Mouse (Mus musculus) hindbrain, embryonic 16.5 days (tissue): ENCODE measurements at regions not wholly inside any gene's neighbourhood (a gene's known extent, or its start where the extent isn't known, plus 50 kb on each side); places are given as distances from the start of the nearest gene placed in this dataset.

Experiments used
- ATAC-seq: fragments of 200-750 bp; cut with Nextera tagmentation; 2 replicates; pipeline ENCODE4 v1.8.0; 2017; ENCODE audit warnings: moderate TSS enrichment, moderate library complexity
- H3K27ac ChIP-seq: fragments of 300-500 bp; sonication (generic); 2 replicates; pipeline ENCODE4 v1.5.1; 2014; ENCODE audit warnings: low read depth, mild to moderate bottlenecking, control low read depth, low read length, moderate library complexity
- H3K27me3 ChIP-seq: fragments of 300-500 bp; sonication (generic); replicated peaks from 2 replicates; pipeline ENCODE4 v1.6.1; 2014; ENCODE audit warnings: low read length; ENCODE audit not compliant: control insufficient read depth, insufficient read depth
- H3K36me3 ChIP-seq: fragments of 300-500 bp; sonication (generic); 2 replicates; pipeline ENCODE4 v1.6.1; 2014; ENCODE audit warnings: mild to moderate bottlenecking, low read length, moderate library complexity, mixed read lengths; ENCODE audit not compliant: control insufficient read depth, insufficient read depth
- H3K4me1 ChIP-seq: fragments of 300-500 bp; sonication (generic); 2 replicates; pipeline ENCODE4 v1.6.1; 2014; ENCODE audit warnings: low read depth, low read length; ENCODE audit not compliant: control insufficient read depth, insufficient read depth
- H3K4me2 ChIP-seq: fragments of 300-500 bp; sonication (generic); 2 replicates; pipeline ENCODE4 v1.6.1; 2014; ENCODE audit warnings: mild to moderate bottlenecking, low read length, control low read depth, moderate library complexity
- H3K4me3 ChIP-seq: fragments of 300-500 bp; sonication (generic); 2 replicates; pipeline ENCODE4 v1.5.1; 2014; ENCODE audit warnings: mild to moderate bottlenecking, low read length, control low read depth, moderate library complexity
- H3K9ac ChIP-seq: fragments of 300-500 bp; sonication (generic); 2 replicates; pipeline ENCODE4 v1.6.1; 2014; ENCODE audit warnings: low read depth, mild to moderate bottlenecking, control low read depth, low read length, moderate library complexity
- H3K9me3 ChIP-seq: fragments of 300-500 bp; sonication (generic); 2 replicates; pipeline ENCODE4 v1.6.1; 2014; ENCODE audit warnings: mild to moderate bottlenecking, low read length, moderate library complexity; ENCODE audit not compliant: control insufficient read depth
- WGBS: fragments of 180-500 bp; shearing (Covaris S2); extraction: QIAGEN DNeasy Blood & Tissue Kit; methylation state at CpG from one replicate; pipeline ENCODE4 v1.1.7; 2014; 5-methylcytosine and 5-hydroxymethylcytosine counted together

DNA sequence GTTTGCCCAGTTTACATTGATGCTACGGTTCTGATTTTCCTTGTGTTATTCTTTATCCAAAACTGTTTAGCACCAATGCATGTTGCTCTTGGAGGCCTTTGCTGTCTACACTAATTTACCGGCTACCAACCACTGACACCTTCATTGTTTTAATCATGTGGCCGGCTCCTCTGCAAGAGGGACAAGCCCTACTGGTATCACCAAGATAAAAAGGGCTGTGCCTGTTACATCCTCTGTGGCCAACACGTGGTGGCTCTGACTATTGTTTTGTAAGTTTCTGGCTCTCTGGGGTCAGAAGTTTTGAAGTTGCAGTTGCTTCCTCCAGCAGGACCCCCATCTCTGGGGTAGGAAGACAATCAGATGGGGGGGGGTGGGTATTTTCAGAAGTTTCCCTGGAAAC, 214.3 kb downstream of the Gm5426 start:
- no peak for ATAC-seq
- Histone ChIP-seq H3K9me3 (no peaks in the 10 kb centered on the region), H3K27me3 (no peaks in the 10 kb centered on the region), H3K4me1 (no peaks in the 10 kb centered on the region), H3K4me2 (no peak overlapping the region), H3K36me3 (no peaks in the 10 kb centered on the region; the same call in 1 of the 2 replicates), H3K9ac (no peak overlapping the region), H3K27ac (no peak overlapping the region), H3K4me3 (no peak overlapping the region)
- WGBS, result 70% methylated on average over 4 of the region's 4 CpGs

DNA sequence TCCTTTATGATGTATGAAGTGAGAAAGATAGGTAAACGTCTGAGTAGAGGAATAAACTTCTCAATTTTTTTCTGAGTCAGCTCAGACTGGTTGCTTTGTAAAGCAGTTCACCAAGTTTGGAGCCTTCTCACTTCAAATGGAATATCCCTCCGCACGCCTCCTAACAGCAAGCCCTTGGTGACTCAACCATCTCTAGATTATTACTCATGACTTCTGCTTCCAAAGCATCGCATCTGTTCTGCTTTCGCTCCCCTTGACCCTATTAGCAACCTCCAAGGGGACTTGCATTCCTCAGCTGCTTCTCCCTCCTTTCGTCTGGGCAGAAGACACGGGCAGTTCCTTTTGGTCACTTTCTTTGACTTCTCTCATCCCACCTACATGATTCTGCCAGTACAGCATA, 214.9 kb downstream of the Gm5426 start:
- ATAC-seq, result no peak
- 88% methylated on average over 7 of the region's 7 CpGs for WGBS

DNA sequence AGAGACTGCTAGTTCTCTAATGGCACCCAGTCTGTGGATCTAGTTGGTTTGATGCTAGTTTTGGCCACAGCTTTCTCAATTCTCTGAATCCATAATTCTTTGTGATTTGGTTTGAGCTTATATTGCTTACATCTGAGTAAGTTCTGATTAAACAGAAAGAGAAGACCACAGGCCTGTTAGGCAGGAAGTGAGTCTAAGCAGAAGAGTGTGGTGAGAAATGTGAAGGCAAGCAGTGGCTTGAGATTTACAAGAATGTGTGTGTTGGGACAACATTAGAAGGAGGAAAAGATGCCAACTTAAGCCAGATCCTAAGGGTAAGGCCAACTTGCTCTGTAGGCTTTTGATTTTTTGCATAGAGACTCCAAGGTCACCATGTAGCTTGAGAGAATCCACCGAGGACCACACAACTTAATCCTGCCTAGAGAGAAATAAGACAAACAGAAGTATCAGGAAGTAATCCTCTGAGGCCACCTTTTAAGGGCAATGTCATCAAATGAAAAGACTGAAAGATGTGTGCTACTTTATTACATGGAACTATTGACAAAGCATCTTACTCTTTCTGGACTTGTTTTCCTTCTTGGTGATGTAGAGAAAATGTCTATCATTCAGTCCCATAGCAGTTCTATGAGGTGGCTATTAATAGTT, 220.7 kb downstream of the Gm5426 start:
- no peak for ATAC-seq
- no peak overlapping the region for H3K9ac ChIP-seq
- no peaks in the 10 kb centered on the region; the same call in 1 of the 2 replicates for H3K36me3 ChIP-seq
- no peak overlapping the region for H3K27ac ChIP-seq
- WGBS, result 100% methylated on average over 1 of the region's 1 CpGs
- no peak overlapping the region for H3K4me3 ChIP-seq
- no peaks in the 10 kb centered on the region for H3K9me3 ChIP-seq
- no peaks in the 10 kb centered on the region for H3K4me1 ChIP-seq
- no peaks in the 10 kb centered on the region for H3K27me3 ChIP-seq
- H3K4me2 ChIP-seq, result no peak overlapping the region

More for the DNA sequence above, 214.9 kb downstream of the Gm5426 start:
- no peak overlapping the region for H3K9ac ChIP-seq
- H3K4me2 ChIP-seq, result no peak overlapping the region
- H3K4me1 ChIP-seq, result no peaks in the 10 kb centered on the region
- H3K9me3 ChIP-seq, result no peaks in the 10 kb centered on the region
- no peaks in the 10 kb centered on the region for H3K27me3 ChIP-seq
- no peaks in the 10 kb centered on the region; the same call in 1 of the 2 replicates for H3K36me3 ChIP-seq
- H3K27ac ChIP-seq, result no peak overlapping the region
- no peak overlapping the region for H3K4me3 ChIP-seq

DNA sequence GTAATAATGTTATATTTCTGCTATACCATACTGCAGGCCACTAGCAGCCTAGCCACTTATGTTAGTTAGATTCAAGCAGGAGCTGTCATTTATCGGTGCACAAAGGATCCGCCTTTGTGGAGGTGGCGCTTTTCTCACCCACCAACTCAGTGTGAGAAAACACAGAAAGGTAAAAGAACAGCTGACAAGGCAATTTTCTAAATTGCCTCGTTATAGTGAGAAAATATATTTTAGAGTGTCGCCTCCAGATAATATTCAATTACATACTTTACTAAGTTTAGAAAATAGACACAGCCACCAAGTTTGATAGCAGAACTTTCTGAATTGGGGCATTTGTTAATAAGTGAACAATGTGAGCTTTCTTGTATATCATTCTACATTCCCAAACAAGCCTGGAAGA, 221.2 kb downstream of the Gm5426 start:
- Histone ChIP-seq H3K9ac (no peak overlapping the region), H3K27ac (no peak overlapping the region), H3K36me3 (no peaks in the 10 kb centered on the region; the same call in 1 of the 2 replicates), H3K4me2 (no peak overlapping the region), H3K4me1 (no peaks in the 10 kb centered on the region), H3K9me3 (no peaks in the 10 kb centered on the region), H3K27me3 (no peaks in the 10 kb centered on the region), H3K4me3 (no peak overlapping the region)
- WGBS, result 89% methylated on average over 5 of the region's 5 CpGs
- ATAC-seq, result no peak

DNA sequence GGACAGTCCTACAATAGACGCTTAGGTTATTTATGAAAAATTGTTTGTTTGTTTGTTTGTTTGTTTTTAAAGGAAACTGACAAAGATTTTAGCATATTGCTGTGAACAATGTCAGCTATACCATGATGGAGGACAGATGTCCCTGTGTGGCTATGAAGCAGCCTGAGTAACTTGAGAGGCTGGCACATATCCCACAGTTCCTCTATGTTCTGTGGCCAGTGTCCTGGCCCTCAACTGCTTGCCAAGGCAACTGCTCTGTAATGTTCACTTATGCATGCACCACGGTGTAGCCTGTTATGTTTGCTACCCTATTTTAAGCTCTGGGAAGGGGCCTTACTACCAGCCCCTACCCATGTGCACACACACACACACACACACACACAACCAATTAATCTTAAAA, 222.6 kb downstream of the Gm5426 start:
- no peaks in the 10 kb centered on the region for H3K9me3 ChIP-seq
- H3K9ac ChIP-seq, result no peak overlapping the region
- no peak overlapping the region for H3K27ac ChIP-seq
- H3K36me3 ChIP-seq, result no peaks in the 10 kb centered on the region; the same call in 1 of the 2 replicates
- no peak overlapping the region for H3K4me2 ChIP-seq
- 80% methylated on average over 2 of the region's 2 CpGs for WGBS
- H3K4me1 ChIP-seq, result no peaks in the 10 kb centered on the region
- H3K27me3 ChIP-seq, result no peaks in the 10 kb centered on the region
- no peak for ATAC-seq
- no peak overlapping the region for H3K4me3 ChIP-seq

DNA sequence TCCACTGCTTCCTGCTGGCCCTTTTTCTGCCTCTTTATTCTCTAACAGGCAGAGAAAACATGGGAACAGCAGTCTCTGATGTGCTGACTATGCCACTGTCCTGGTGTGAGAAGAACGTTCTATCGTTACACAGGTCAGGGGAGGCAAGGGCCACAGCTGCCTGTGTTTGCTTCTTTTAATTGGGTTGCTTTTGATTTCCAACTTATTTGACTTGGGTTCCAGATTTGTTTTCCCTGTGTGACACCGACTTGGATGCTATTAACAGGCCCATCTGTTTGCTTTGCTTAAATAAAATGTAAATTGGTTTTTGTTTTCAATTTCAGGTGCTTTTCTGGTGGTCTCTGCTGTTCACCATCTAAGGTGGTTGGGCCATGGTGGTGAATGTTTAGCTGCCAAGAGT, 225.8 kb downstream of the Gm5426 start:
- H3K36me3 ChIP-seq, result no peaks in the 10 kb centered on the region
- no peak overlapping the region for H3K4me2 ChIP-seq
- no peak overlapping the region for H3K4me3 ChIP-seq
- no peak overlapping the region for H3K27ac ChIP-seq
- no peak overlapping the region for H3K9ac ChIP-seq
- no peaks in the 10 kb centered on the region for H3K27me3 ChIP-seq
- 35% methylated on average over 3 of the region's 3 CpGs for WGBS
- H3K9me3 ChIP-seq, result no peaks in the 10 kb centered on the region
- no peaks in the 10 kb centered on the region for H3K4me1 ChIP-seq
- no peak for ATAC-seq

DNA sequence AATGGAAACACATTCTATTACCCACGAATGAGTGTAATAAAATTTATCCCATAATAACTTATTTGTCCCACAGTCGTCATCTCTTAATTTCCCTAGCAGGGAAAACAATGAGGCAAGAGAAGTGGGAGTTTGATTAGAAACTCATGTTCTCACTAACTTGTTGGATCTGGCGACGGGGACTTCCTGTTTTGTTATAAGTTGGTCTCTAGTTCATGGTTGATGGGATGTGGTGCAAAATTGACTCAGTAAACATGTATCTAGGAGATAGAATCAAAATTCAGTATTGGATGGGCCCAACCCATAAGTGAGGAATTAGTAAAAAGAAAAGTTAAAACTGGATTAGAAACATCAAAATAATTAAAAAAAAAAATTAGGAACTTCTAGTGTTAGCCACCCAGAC, 227.5 kb downstream of the Gm5426 start:
- Histone ChIP-seq H3K9ac (no peak overlapping the region), H3K9me3 (no peaks in the 10 kb centered on the region)

DNA sequence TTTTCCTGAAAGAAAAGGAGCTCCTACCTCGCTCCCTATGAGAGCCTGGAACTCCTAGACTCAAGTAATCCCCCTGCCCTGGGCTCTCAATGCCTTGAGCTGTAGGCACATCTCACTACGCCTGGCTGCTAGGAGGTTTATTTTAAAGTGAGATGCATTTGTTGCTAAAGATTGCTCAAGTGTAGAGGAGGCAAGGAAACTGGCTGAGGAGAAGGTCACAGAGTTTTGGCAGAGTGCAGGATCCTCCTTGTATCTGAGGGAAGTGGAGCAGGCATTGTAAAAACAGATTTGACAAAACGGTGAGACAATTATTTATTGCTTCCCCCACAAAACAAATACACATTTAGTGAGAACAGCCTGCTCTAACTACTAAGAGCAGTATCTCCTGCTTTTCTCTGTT, 228.7 kb downstream of the Gm5426 start:
- Histone ChIP-seq H3K27ac (no peak overlapping the region), H3K4me1 (no peaks in the 10 kb centered on the region), H3K4me2 (no peak overlapping the region), H3K4me3 (no peak overlapping the region), H3K36me3 (no peaks in the 10 kb centered on the region), H3K27me3 (no peaks in the 10 kb centered on the region), H3K9ac (no peak overlapping the region), H3K9me3 (no peaks in the 10 kb centered on the region)
- WGBS, result 73% methylated on average over 3 of the region's 3 CpGs
- no peak for ATAC-seq

More for the DNA sequence above, 227.5 kb downstream of the Gm5426 start:
- Histone ChIP-seq H3K4me3 (no peak overlapping the region), H3K27ac (no peak overlapping the region), H3K4me1 (no peaks in the 10 kb centered on the region), H3K27me3 (no peaks in the 10 kb centered on the region), H3K36me3 (no peaks in the 10 kb centered on the region), H3K4me2 (no peak overlapping the region)
- no peak for ATAC-seq
- WGBS, result 88% methylated on average over 4 of the region's 4 CpGs

DNA sequence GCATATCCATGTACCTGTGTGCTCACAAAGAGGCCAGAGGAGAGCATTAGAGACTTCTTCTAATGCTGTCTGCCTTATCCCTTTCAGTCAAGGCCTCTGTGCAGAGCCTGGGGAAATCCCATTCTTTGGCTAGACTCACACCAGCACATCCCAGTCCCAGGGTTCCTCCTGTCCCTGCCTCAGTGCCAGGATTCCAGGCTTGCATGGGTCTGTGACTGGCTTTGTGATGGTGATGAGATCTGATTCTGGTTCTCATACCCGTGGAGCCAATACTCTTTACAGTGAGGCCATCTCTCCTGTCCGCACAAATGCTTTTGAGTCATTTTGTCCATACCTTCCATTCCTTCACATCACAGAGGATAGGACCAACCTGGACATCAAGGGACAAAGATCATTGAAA, 230.5 kb downstream of the Gm5426 start:
- no peak for ATAC-seq
- Histone ChIP-seq H3K4me2 (no peak overlapping the region), H3K4me3 (no peak overlapping the region), H3K27me3 (no peaks in the 10 kb centered on the region), H3K36me3 (no peaks in the 10 kb centered on the region), H3K9ac (no peak overlapping the region), H3K4me1 (no peaks in the 10 kb centered on the region), H3K27ac (no peak overlapping the region), H3K9me3 (no peaks in the 10 kb centered on the region)
- WGBS, result 87% methylated on average over 2 of the region's 2 CpGs
